Mouse (Mus musculus) myocyte (in vitro differentiated cells): ENCODE measurements around the gene Jazf1. TPM values are rescaled to one million over a fixed set of nuclear protein-coding genes. Genes with fewer than 3 reads are reported as not detected.
A peak's percentile ranks its signal among the peaks of the same experiment; 100 is the strongest.

Experiments used
- H3K27me3 ChIP-seq: one replicate; pipeline ENCODE4 v1.6.1; 2011; ENCODE audit not compliant: control insufficient read depth, insufficient read depth, insufficient read length
- H3K36me3 ChIP-seq: one replicate; pipeline ENCODE4 v1.6.1; 2011; ENCODE audit not compliant: control insufficient read depth, insufficient read depth
- H3K4me2 ChIP-seq: one replicate; pipeline ENCODE4 v1.6.1; 2011; ENCODE audit warnings: low read depth, control low read depth
- H3K4me3 ChIP-seq: one replicate; pipeline ENCODE4 v1.5.1; 2011; ENCODE audit warnings: mild to moderate bottlenecking, control low read depth, moderate library complexity
- H3K79me2 ChIP-seq: one replicate; pipeline ENCODE4 v1.6.1; 2011; ENCODE audit not compliant: control insufficient read depth, insufficient read depth
- H3ac ChIP-seq: one replicate; pipeline ENCODE4 v1.6.1; 2011; ENCODE audit not compliant: control insufficient read depth, insufficient read length
- CEBPB ChIP-seq: IDR thresholded peaks from 2 replicates; pipeline ENCODE4 v1.6.1; 2011; ENCODE audit warnings: mild to moderate bottlenecking, moderate library complexity; ENCODE audit not compliant: poor library complexity, insufficient read depth, severe bottlenecking
- E2F4 ChIP-seq: IDR thresholded peaks from one replicate; pipeline ENCODE4 v1.6.1; 2011; ENCODE audit warnings: mild to moderate bottlenecking, control low read depth, moderate library complexity; ENCODE audit not compliant: insufficient read depth
- MAX ChIP-seq: IDR thresholded peaks from one replicate; pipeline ENCODE4 v1.6.1; 2011; ENCODE audit warnings: low read depth, mild to moderate bottlenecking, control low read depth
- MYOD1 ChIP-seq, 3 experiments: IDR thresholded peaks; one replicate each; pipeline ENCODE4 v1.6.1; 2011; ENCODE audit warnings: control low read depth in 2 of 3, low read depth in 2 of 3, mild to moderate bottlenecking in 2 of 3, moderate library complexity in 1 of 3; ENCODE audit not compliant: insufficient read length in 2 of 3, control insufficient read depth in 1 of 3
- MYOG ChIP-seq, 3 experiments: IDR thresholded peaks; one replicate each; pipeline ENCODE4 v1.6.1; 2011; ENCODE audit warnings: control low read depth in 2 of 3, low read depth in 2 of 3, mild to moderate bottlenecking in 2 of 3; ENCODE audit not compliant: insufficient read length in 2 of 3, control insufficient read depth in 1 of 3, insufficient read depth in 1 of 3
- POLR2A ChIP-seq: IDR thresholded peaks from one replicate; pipeline ENCODE4 v1.6.1; 2011; ENCODE audit warnings: low read depth, mild to moderate bottlenecking, control low read depth, moderate library complexity; ENCODE audit not compliant: insufficient read length
- POLR2AphosphoS2 ChIP-seq: IDR thresholded peaks from one replicate; pipeline ENCODE4 v1.6.1; 2011; ENCODE audit warnings: low read depth, control low read depth; ENCODE audit not compliant: insufficient read length
- REST ChIP-seq: IDR thresholded peaks from one replicate; pipeline ENCODE4 v1.6.1; 2011; ENCODE audit warnings: mild to moderate bottlenecking, control low read depth, moderate library complexity; ENCODE audit not compliant: insufficient read depth, insufficient read length
- SRF ChIP-seq: IDR thresholded peaks from one replicate; pipeline ENCODE4 v1.6.1; 2011; ENCODE audit warnings: low read depth; ENCODE audit not compliant: control insufficient read depth, insufficient read length
- TCF12 ChIP-seq: IDR thresholded peaks from one replicate; pipeline ENCODE4 v1.6.1; 2011; ENCODE audit warnings: mild to moderate bottlenecking, control low read depth; ENCODE audit not compliant: poor library complexity, insufficient read depth, severe bottlenecking
- TCF3 ChIP-seq: IDR thresholded peaks from one replicate; pipeline ENCODE4 v1.6.1; 2011; ENCODE audit warnings: low read depth, control low read depth; ENCODE audit not compliant: insufficient read length
- USF1 ChIP-seq: IDR thresholded peaks from one replicate; pipeline ENCODE4 v1.6.1; 2011; ENCODE audit warnings: low read depth, mild to moderate bottlenecking, control low read depth, moderate library complexity
- polyA plus RNA-seq: library from polyadenylated mRNA; unstranded; fragments of >200 nt; fragmentation: generic; extraction: Trizol; gene quantifications from one replicate; pipeline ENCODE4 v1.2.1, GENCODE M21; 2012; ENCODE audit warnings: missing spikeins

Jazf1 gene
- polyA plus RNA-seq, 1 experiment, result 0.01 TPM

DNA sequence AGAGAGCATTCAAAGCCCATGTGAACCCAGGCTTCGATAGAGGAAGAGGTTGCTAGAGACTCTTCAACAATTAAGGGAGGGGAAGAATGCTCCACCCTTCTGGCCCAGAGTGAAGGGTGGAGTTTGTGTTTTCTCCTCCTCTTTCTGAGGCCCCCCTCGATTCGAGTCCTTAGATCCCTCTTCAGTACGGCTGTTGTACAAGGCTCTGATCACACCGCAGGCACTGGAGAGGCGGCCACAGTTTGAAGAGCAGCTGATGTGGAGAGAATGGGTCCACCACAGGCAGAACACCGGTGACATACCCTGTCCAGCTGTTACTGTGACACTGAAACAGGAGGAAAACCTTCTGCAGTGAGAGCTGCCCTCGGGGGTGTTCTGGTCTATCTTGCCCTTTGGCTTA, 292.5 kb downstream of the Jazf1 start:
- Histone ChIP-seq H3K4me3 (no peak overlapping the region), H3K27me3 (no peaks in the 10 kb centered on the region), H3ac (no peak overlapping the region), H3K4me2 (no peak overlapping the region), H3K79me2 (no peaks in the 10 kb centered on the region), H3K36me3 (no peaks in the 10 kb centered on the region)
- no peak for TF ChIP-seq USF1
- TF ChIP-seq POLR2AphosphoS2, result no peak
- TF ChIP-seq TCF12, result no peak
- TF ChIP-seq MAX, result no peak
- TF ChIP-seq E2F4, result no peak
- TF ChIP-seq SRF, result no peak
- no peak for TF ChIP-seq REST
- no peak for TF ChIP-seq MYOD1 (IDR thresholded peaks at IDR 0.05; ENCODE audit: control insufficient read depth in 1 of 3, insufficient read length in 2 of 3, low read depth in 2 of 3)
- TF ChIP-seq TCF3, result no peak
- TF ChIP-seq CEBPB, result no peak
- no peak for TF ChIP-seq MYOG (IDR thresholded peaks at IDR 0.05; ENCODE audit: control insufficient read depth in 1 of 3, insufficient read depth in 1 of 3, insufficient read length in 2 of 3, low read depth in 2 of 3)

GRCm38 (mm10) chr6:52775350-52775749, 293.1 kb downstream of the Jazf1 start:
- H3K4me3 ChIP-seq, result no peak overlapping the region
- no peaks in the 10 kb centered on the region for H3K27me3 ChIP-seq
- no peak overlapping the region for H3K4me2 ChIP-seq
- H3K36me3 ChIP-seq, result no peaks in the 10 kb centered on the region
- TF ChIP-seq MYOG (IDR thresholded peaks at IDR 0.05; ENCODE audit: control insufficient read depth in 1 of 3, insufficient read depth in 1 of 3, insufficient read length in 2 of 3, low read depth in 2 of 3) (no peak), E2F4 (no peak), CEBPB (no peak), MYOD1 (IDR thresholded peaks at IDR 0.05; ENCODE audit: control insufficient read depth in 1 of 3, insufficient read length in 2 of 3, low read depth in 2 of 3) (peak in 1 of 3 experiments; percentile 19), TCF12 (no peak), MAX (no peak)
- H3ac ChIP-seq, result no peak overlapping the region
- no peaks in the 10 kb centered on the region for H3K79me2 ChIP-seq

- no peak overlapping the region for H3ac ChIP-seq
These were observed 295.3 kb downstream of the Jazf1 start for GRCm38 (mm10) chr6:52773132-52773531.

DNA sequence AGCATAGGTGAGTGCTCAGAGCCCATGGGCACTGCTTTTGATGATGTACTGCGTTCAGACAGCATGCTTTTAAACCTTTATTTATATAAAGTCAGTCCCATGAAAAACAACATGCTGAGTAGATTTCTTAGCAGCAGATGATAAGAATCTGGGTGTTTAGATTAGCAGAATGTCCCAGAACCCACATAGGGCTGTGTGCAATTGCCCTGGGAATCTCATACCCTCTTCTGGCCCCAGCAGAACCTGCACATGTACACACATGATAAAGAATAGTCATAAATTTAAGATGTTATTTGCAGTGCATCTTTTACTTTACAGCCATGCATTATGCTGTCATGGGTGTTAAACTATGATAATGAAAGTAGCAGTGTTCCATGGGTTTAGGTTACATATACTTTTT, 297.6 kb downstream of the Jazf1 start:
- H3K79me2 ChIP-seq, result no peaks in the 10 kb centered on the region
- H3K4me2 ChIP-seq, result no peak overlapping the region
- H3K4me3 ChIP-seq, result no peak overlapping the region
- H3K36me3 ChIP-seq, result peaks cover 29% of the 10 kb centered on the region
- TF ChIP-seq CEBPB, result no peak
- no peak for TF ChIP-seq REST
- no peak for TF ChIP-seq MAX
- no peak for TF ChIP-seq POLR2AphosphoS2
- TF ChIP-seq MYOG (IDR thresholded peaks at IDR 0.05; ENCODE audit: control insufficient read depth in 1 of 3, insufficient read depth in 1 of 3, insufficient read length in 2 of 3, low read depth in 2 of 3), result no peak
- no peak for TF ChIP-seq POLR2A
- no peak for TF ChIP-seq MYOD1 (IDR thresholded peaks at IDR 0.05; ENCODE audit: control insufficient read depth in 1 of 3, insufficient read length in 2 of 3, low read depth in 2 of 3)
- no peak for TF ChIP-seq TCF3
- no peak for TF ChIP-seq TCF12
- H3ac ChIP-seq, result no peak overlapping the region
- H3K27me3 ChIP-seq, result no peaks in the 10 kb centered on the region

More at GRCm38 (mm10) chr6:52773132-52773531, 295.3 kb downstream of the Jazf1 start:
- H3K79me2 ChIP-seq, result no peaks in the 10 kb centered on the region
- H3K27me3 ChIP-seq, result no peaks in the 10 kb centered on the region
- H3K4me3 ChIP-seq, result no peak overlapping the region
- H3K36me3 ChIP-seq, result peaks cover 13% of the 10 kb centered on the region
- TF ChIP-seq TCF12 (no peak), SRF (no peak), TCF3 (no peak), E2F4 (no peak), MYOD1 (IDR thresholded peaks at IDR 0.05; ENCODE audit: control insufficient read depth in 1 of 3, insufficient read length in 2 of 3, low read depth in 2 of 3) (no peak), POLR2A (no peak), MYOG (IDR thresholded peaks at IDR 0.05; ENCODE audit: control insufficient read depth in 1 of 3, insufficient read depth in 1 of 3, insufficient read length in 2 of 3, low read depth in 2 of 3) (no peak), CEBPB (no peak), POLR2AphosphoS2 (no peak)
- H3K4me2 ChIP-seq, result no peak overlapping the region

DNA sequence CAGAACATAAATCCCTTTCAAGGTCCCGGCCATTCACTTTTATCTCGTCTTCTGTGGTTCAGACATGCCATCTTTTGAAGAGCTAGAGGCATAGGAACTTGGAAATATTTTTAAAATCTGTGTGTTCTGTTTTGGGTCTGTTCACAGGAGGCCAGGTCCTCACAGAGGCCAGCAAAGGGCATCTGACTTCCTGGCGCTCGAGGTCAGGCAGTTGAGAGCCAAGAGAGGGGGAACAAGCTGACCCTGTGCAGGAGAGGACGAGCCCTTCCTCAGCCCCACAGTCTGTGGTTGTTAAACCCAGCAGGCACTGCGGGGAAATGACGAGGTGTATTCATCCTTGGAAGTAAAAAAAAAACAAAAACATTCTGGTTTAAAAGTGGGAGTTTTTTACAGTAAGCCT, 303.2 kb downstream of the Jazf1 start:
- Histone ChIP-seq H3K27me3 (no peaks in the 10 kb centered on the region), H3ac (no peak overlapping the region), H3K4me3 (no peak overlapping the region), H3K4me2 (no peak overlapping the region), H3K36me3 (peaks cover 57% of the 10 kb centered on the region), H3K79me2 (no peaks in the 10 kb centered on the region)
- TF ChIP-seq TCF3 (no peak), TCF12 (no peak), MYOG (IDR thresholded peaks at IDR 0.05; ENCODE audit: control insufficient read depth in 1 of 3, insufficient read depth in 1 of 3, insufficient read length in 2 of 3, low read depth in 2 of 3) (no peak), MYOD1 (IDR thresholded peaks at IDR 0.05; ENCODE audit: control insufficient read depth in 1 of 3, insufficient read length in 2 of 3, low read depth in 2 of 3) (no peak), USF1 (no peak), E2F4 (no peak), CEBPB (no peak), POLR2A (no peak), REST (no peak), SRF (no peak), MAX (no peak)
